Mouse (Mus musculus): ENCODE data around the gene Rab4a.
A peak's percentile ranks its signal among the peaks of the same experiment; 100 is the strongest.

Gene Rab4a

DNA sequence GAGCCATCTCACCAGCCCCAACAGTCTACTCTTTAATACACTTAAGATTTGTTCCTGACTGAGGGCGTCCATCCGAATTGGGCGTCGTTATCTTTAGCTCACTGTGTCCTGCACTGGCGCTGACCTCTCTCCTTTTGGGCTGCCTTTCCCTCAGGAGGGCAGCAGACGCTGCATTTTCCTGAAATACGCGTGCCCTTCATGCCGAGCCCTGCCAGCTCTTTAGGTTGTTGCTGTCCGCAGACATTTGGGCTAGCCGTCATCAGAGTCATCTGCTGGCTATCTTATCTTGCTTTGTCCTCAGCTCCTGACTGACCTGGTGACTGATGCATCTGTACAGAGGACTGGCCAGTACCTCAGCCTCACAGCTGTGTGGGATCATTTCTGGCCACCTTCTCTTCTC is 9.5 kb downstream of the Rab4a start:
- DNase-seq, result no peak

DNA sequence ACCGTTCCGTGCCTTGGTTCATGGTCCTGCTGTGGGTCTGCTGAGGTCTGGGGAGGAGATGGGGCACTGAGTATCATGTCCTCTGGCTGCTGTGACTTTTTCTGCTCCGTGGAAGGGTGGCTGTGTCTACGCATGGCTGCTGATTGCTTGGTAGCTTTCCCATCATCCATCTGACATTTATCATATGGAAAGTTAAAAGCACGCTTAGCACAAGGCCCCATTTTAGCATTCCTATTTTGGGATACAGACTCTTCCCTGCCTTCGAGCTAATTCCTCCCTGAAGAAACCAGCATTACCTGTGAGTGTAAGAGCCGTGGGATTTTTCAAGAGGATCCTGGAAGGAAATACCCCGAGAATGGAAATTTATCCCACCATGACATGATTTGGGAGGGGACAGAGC is 11.2 kb downstream of the Rab4a start:
- DNase-seq, result no peak

DNA sequence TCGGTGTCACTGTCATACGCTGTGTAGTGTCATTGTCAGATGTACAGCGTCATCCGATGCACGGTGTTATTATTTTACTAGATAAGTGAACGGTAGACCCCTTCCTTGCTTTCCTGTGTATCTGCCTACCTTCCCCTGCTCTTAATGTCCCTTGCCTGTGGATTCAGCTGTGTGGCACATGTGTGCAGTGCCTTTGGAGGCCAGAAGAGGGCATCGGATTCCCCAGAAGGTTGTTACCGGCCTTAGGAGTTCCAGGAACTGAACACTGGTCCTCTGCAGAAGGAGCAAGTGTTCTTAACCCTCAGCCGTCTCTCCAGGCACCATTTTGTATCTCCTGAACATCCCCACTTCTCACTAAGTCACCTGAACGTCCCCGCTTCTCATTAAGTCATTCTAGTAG is 12.0 kb downstream of the Rab4a start:
- DNase-seq, result no peak

DNA sequence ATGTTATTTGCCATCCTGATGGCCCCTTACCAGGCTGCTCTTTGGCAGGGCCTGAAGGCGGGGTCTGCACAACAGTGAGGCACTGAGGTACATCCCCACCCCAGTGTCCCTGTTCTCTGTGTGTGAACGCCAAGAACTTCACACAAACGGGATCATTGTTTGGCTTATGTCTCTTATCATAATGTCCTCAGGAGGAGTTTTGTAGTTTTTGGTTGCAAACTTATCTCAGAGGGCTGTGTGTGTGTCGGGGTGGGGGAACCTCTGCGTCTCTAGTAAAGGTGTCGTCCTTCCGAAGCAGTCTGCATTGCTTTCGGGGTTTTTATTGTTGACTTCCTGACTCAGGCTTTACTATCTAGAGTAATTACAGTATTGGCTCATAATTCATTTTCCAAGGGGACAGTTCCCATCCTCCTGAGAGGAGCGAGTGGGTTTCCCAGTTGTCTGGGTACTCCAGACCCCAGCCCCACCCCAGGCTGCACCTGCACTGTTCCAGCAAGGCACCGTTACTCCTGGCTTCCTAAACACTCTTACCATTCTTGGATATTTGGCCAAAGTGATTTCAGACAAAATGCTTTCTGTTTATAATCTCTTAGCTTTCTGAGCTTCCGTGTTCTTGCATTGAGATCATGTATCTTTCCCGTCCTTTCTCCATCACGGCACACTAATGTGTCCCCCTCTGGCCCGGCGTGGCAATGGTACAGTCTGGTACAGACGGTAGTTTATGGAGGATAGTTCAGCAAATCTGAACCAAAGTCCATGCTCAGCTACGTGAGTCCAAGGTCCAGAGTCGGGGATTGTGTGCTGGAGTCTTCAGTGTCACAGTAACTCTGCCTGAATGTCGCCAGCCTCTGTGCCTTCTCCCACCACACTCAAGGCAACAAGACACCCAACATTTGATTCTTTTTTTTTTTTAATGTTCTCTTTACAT is 14.2 kb downstream of the Rab4a start:
- no peak for DNase-seq

DNA sequence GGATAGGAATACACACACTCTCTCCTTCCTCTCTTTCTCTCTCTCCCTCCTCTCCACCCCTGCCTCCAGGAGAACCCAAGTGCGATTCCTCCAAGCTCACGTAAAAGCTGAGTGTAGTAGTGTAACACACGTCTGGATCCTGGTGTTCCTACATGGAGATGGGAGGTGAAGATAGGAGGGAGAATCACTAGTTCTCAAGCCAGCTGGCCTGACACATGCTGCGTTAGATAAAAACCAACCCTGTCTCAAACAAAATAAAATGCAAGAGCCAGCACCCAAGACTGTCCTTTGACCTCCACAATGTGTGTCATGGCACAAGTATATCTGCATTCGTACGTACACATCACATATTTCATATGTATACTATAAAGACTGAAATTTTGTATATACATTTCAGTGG is 15.0 kb downstream of the Rab4a start:
- no peak for DNase-seq

DNA sequence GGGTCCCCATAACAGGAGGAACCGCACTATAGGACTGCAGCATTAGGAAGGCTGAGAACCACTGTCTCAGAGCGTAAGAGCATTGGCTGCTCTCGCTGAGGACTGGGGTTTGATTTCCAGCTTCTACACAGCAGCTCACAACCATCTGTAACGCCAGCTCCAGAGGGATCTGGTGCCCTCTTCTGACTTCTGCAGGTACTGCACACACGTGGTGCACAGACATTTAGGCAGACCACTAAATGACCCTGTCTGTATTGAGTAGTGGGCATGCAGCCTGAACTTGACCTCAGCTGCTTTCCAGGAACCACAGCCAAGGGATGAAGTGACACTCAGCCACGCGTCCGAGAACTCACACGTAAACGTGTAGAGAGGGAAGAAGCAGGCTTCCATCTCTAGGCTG is 17.3 kb downstream of the Rab4a start:
- DNase-seq, result no peak

DNA sequence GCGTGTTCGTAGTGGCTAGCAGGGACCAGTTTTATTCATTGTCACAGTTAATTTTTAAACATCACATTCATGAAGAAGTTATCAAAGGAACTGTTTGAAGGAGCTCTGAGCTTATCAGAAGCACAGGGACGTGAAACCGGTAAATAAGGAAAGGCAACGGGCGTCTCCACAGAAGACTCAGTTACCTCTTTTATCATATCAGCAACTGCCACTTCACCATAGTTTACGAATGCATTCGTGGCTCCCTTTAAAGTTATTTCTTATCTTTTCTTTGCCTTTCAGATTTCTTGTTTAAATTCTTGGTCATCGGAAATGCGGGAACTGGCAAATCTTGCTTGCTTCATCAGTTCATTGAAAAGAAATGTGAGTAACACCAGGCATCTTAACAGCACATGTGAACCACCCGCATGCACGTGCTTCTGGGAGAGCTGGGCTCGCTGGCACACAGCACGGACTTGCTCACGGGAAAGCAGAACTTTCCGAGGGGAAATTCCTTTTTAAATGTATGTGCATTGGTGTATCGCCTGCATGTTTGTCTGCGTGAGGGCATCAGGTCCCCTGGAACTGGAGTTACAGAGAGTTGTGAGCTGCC is 17.8 kb downstream of the Rab4a start:
- no peak for DNase-seq

DNA sequence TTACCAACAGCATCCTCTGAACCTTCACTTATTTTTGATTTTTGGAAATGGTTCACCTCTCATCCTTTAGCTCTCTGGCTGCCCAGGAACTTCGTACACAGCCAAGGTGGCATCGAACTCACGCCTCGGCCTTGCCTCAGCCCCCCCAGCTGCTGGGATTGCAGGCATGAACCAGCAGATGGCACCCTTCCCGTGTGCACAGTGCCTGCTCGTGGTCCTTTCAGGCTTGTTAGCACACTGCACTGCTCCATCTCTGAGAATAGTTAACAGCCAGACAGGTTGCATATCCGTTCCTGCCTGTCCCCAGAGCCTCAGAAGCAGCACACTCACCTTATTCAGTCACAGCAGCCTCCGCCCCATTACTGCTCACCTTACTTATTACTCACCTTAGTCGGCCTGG is 20.2 kb downstream of the Rab4a start:
- DNase-seq, result no peak

DNA sequence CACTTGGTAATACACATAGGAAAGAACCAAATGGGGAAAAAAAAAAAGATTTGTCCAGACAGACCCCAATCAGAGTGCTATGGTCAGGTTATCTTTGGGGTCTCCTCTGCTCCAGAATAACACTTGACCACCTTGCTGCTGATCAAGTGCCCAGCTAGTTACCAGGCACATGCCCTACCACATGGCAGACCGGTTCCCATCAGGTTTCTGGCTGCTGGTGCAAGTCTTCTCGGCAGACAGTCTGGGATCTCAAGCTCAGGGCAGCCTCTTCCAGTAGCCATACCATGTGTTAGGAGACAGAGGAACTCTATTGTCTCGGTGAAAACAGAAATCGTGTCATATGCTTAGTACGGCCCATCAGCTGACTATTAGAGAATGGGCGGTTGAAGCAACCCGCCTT is 21.0 kb downstream of the Rab4a start:
- no peak for DNase-seq

DNA sequence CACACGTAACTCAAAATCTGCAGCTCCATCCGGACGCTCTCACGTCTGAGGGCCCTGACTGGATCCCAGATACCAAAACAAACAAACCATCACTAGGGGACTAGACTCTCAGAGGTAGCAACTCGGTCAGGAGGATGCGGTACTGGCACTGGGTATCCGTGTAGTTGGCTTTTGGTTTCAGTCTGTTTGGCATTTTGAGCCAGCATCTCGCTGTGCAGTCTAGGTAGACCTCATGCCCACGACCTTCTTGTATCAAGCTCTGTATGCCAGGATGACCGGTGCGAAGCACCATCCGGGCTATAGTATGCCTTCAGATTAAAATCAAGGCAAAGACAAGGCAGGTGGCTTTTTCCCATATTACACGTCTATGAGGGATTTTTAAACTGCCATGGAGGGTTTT is 21.7 kb downstream of the Rab4a start:
- DNase-seq, result no peak

DNA sequence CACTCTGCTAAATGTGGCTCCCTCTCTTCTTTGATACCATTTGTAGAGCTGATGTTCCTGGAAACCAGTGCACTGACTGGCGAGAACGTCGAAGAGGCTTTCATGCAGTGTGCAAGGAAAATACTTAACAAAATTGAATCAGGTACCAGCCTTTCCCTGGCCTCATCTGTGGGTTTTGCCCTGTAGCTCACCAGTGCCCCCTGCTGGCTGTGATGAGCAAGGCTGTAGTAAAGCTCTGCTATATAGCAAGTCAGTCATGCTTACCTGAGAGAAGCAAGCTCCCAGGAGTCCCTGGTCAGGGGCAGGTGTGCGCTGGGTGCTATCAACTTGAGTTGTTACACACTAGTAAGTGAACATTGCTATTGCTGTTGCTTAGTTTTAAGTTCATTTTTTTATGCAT is 27.0 kb downstream of the Rab4a start:
- peak; percentile 79 for DNase-seq

DNA sequence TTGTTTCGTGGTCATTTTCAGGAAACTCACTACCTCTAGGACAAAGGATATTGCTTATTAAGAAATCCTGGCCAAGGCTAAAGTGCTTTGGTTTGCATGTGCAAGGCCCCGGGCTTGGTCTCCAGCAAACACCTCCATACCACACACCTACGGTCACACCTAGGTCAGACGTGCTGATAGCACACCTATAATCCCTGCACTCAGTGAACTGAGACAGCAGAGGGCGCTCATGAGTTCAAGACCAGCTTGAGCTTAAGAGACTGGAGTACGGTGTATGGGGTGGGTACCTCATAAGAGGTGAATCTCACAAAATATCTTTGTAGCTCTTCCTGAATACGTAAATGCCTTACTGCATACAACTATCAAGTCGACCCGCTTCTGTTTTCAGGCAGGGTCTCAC is 29.7 kb downstream of the Rab4a start:
- peak; percentile 74 for DNase-seq

DNA sequence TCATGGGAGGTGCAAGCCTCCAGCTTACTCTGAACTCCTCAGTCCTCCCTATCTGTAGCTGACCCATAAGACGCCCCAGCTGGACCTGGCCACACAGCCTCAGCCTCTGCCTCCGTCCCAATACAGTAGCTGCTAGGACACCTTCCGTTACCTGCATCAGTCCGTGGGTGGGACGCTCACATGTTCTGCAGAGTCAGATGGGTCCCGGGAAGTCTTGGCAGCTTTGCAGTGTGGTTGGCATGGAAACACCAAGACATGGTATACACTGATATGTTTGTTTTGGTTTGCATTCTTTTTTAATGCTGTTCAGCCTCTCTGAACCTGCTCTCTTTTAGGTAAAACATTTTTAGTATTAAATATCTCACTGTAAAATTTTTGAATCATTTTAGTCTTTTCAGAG is 30.6 kb downstream of the Rab4a start:
- DNase-seq, result no peak

DNA sequence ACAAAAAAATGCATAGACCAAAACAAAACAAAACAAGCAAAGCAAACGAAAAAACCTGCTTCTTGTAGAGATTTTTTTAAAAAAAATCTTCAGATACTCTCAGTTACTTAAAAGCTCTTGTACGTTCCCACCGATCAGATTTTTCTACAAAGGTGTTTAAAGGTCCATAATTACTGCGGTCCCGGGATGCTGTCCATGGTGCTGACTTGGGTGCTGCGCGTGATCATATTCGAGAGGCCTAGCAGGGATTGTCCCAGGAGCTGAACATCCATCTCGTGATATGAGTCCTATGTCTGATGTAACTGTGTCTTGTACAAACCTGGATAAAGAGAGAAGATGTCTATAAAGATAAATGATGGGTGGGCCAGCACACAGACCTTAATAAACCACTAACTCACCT is 32.7 kb downstream of the Rab4a start:
- DNase-seq, result no peak

DNA sequence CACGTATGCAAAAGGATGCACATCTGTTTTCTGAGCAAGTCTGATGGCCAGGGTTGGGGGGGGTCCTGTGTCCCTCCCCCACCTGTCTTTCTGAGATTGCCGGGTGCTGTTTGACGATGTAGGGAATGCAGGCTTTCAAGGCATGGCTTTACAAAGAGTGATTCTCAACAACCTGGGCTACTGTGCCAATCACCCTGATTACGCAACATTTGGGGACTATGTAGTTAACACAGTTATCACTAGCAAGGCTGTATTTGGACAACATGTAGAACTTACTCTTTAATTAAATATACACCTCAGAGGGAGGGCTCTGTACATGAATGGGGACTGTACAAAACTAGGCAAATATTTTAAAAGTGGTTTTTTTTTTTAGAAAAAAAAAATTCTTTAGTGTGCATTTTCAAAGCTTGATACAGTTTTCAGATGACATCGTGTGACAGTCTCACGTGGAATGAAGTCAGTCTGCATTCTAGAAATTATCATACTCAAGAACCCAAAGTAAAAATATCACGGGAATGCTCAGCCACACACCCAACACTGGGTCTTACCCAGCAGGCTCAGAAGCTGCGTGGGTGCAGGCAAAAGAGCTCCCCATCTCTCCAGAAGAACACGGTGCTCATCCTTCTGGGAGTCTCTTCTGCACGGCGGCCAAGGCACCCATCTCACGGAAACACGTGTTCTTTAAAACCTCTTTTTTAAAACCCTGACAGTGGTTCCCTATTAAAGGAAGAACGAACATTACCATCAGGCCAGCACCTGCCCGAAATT is 35.0 kb downstream of the Rab4a start:
- DNase-seq, result no peak

DNA sequence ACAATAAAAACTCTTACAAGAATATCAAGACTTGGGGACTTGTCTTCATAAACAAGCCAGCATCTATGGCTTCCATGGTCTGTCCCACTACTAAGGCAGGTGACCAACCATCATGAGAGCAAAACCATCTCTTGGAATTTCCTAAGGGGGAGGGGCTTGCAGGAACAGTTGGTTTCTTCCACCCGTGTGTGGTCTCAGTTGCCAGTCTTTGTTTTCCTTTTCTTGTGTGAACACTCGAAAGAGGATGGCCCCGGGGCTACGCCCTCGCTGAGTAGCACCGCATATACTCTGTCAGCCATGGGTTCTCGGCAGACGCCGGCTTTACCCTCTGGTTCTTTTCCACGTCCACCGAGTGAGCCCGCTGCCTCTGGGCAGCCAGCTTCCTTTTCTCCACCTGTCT is 36.3 kb downstream of the Rab4a start:
- DNase-seq, result no peak

DNA sequence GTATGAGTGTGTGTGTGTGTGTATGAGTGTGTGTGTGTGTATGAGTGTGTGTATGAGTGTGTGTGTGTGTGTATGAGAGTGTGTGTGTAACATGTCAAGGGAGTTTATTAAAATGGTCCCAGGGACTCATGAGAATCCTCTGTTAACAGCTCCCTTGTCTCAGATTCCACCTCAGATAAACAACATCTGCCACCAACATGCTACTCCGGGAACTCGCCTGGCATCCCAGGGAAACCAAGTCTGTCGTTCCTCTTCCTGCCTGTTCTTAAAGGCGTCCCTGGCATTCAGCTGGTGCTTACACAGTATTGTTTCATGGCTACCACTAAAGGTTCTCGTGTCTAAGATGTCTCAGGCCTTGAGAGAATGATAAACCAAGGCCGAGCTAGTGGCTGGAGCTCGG is 38.6 kb downstream of the Rab4a start:
- no peak for DNase-seq

DNA sequence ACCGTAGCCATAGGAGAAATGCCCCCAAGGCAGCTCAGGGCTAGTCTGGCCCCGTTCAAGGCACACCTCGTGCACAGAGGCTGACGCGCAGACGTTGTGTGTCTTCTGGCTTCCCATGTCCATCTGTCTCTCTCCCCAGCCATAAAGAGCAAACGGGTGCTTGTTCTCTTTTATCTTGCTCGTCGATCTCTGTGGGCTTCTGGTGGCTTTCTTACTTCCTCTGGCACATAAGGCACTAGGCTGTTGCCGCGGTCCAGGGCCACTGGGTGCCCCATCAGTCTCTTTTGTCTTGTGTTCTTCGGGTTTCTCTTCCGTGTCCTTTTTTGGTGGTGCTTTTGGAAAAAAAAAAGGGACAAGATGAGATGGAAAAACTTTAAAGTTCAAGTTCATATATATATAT is 39.3 kb downstream of the Rab4a start:
- DNase-seq, result no peak

DNA sequence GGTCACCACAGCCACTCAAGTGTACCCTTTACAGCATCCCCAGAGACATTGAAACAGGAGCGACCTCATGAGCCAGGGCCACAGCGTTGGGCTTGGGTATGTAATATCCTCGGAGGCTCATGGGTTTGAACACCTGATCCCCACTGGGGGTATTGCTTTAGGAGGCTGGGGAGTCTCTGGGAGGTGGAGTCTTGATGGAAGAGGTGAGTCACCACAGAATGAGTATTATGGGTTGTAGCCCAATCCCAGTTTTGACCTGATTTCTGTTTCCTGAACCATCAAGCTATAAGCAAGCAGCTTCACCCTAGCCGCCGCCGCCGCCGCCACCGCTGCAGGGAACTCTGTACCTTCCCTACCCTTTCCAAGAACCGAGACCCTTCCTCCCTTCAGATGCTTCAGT is 40.2 kb downstream of the Rab4a start:
- DNase-seq, result no peak

DNA sequence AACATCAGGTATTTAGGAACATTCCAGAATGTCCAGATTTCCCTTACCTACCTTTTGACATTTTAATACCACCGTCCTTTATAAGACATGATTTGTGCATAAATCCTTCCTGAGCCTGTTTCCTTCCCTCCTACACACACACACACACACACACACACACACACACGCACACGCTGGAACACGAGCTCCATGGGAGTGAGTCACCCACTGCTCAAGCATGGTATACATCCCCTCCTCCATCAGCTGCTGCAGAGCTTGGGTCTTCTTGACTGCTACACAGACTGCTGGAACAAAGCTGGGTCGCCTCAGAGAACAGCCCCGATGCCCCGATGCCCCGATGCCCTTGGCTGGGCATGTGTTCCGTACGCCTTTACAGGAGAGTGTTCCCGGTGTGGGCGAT is 40.7 kb downstream of the Rab4a start:
- no peak for DNase-seq

DNA sequence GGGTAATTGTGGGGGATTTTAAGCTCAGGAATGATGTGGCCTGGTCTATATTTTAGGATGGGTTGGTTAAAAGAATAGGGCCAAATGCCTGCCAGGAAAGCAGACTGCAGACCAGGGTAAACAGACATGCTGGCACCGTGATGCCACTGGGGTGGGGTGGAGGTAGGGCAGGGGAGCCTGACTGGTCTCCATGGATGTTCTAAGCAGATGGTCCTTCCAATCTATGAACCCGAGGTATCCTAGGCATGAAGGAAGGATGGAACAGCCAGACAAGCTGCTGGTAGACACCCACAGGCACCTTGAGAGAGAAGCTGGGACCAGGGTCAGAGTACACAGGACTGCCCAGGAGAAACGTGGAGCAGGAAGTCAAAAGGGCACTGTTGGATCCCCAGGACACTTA is 41.8 kb downstream of the Rab4a start:
- DNase-seq, result no peak

DNA sequence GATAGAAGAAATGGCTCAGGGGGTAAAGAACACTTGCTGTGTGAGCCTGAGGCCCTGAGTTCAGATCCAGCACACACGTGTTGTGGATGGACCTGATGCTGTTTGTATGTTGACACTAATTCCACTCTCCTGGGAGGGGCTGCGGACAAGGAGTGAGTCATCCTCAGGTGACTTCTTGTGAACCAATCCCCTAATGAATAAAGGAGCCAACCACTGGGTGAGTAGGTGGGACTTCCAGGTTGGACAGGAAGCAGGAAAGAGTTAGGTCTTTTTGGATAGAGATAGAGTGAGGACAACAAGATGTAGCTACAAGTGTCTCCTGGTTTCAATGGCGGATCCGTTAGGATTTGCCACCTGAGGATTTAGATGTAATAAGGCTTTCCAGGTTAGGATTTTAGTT is 43.6 kb downstream of the Rab4a start:
- no peak for DNase-seq

DNA sequence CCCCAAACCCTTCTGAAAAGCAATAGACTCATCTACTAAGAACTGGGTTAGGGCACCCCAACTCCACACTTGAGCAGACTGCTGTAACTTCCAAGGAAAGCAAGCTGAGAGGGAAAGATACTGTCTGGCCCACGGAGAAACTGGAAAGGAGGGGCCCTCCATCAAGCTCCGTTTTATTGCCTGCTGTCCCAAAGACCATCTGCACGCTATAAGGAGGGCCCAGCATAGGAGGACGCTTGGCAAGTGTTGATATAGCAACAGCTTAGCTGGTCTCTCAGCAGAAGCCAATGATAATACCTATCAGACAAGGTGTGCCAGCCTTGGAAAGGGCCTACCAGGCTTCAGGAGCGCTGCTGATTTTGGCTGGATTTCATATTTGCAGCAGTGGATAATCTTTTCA is 45.8 kb downstream of the Rab4a start:
- no peak for DNase-seq

DNA sequence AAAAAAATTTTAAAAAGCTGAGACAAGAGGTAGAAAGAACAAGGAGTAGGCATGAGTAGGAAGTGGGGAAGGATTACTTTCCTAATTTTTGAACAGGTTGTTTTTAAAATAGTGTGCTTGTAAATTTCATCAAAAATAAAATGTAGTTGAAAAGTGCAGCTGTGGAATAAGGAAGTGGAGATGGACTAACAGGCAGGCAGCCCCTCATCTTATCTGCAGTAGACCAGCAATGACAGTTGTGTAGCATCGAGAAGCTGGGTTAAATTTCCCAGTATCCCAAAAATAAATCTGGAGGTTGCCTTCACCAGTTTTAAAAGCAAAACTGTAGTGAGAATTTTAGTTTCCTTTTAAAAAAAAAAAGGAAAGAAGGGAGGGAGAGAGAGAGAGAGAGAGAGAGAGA is 48.5 kb downstream of the Rab4a start:
- no peak for DNase-seq
